Mouse (Mus musculus) kidney, postnatal 4 days (tissue): ENCODE measurements around the gene Id1.

Experiments used
- DNase-seq, 2 experiments: peaks; one replicate each; pipeline ENCODE4 v3.0.0; 2021; ENCODE audit warnings: mixed read lengths in 2 of 2

The Id1 gene

DNA sequence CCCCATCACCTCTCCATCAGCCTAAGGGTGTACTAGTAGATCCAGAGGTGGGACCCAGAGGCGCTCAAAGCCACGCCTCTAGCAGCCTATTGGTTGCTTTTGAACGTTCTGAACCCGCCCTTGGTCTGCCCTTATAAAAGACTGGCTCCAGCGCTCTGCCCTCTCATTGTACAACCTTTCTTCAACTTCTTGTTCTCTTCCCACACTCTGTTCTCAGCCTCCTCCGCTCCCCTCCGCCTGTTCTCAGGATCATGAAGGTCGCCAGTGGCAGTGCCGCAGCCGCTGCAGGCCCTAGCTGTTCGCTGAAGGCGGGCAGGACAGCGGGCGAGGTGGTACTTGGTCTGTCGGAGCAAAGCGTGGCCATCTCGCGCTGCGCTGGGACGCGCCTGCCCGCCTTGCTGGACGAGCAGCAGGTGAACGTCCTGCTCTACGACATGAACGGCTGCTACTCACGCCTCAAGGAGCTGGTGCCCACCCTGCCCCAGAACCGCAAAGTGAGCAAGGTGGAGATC lies at the start of gene Id1:
Gene Id1, plus strand, starts transcription at position 162 of the 512 bp plus-strand sequence.
- peak; percentile 88 to 94 for DNase-seq

DNA sequence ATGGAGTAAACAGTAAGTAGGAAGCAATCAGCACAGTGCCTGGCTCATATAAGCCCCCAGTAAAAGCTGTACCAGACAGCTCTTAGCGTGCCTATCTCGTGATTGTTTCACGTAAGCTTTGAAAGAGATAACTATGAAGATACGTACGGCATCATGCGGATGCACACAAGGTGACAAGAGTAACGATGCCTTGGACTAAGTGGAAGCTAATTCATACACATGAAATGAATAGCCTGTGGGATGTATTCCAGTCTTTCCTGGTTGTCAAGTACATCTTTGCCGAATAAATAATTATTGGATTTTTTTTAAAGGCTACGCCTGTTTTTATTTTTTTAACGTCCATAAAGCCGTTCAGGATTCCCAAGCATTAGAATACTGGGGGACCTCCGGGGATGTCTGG lies 49.7 kb upstream of the Id1 start:
- DNase-seq = no peak

DNA sequence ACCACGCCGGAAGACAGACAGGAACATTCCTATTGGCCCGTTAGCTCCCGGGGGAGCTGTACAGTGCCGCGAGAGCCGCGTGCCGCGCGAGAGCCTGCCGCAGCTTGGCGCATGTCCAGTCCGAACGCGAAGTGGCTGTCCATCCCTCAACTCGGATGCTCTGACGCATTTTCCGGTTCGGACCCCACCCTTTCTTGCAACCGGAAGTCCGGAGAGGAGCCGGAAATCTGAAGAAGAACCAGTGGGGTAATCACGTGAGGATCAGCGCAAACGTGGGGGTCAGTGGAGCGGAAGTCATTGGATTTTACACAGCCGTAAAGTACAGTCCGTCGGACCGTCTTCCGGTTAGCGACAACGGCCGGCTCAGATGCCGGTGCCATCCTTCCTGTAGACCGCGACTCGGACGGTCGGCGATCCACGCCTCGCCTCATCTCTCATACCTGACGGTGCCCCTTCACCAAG lies 49.2 kb upstream of the Id1 start, which contains the start of gene Mcts2:
Gene Mcts2, plus strand, starts transcription at position 230 of the 462 bp plus-strand sequence.
- DNase-seq = peak; percentile 94 to 96

DNA sequence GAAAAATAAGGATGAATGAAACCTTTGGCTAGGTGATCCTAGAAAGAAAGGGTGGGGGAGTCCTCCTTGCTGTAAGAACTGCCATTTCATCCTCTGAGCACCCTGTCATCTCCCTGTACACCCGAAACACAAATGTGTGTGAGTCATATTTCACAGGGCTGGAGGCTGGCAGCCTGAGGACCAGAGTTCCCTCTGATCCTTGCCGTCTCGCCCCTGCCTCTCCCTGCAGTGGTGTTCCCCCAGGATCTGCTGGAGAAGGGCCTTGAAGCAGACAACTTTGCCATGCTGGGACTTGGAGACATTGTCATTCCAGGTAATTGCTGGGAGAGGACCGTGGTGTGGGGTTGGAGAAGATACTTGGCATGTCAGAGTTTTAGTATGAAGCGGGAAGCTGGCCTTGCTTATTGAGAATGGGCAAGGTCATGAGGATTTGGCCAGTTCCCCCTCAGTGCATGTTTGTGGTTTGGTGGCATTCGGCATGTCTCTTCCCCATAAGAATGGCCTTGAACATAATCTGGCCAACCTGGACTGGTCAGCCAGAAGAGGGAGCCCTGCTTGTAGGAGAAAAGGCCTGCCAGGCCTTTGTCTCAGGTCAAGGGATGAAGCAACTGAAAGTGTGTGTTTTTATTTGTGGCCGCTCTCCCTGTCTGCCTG lies 44.4 kb upstream of the Id1 start:
- DNase-seq = peak in 1 of 2 experiments; percentile 59

DNA sequence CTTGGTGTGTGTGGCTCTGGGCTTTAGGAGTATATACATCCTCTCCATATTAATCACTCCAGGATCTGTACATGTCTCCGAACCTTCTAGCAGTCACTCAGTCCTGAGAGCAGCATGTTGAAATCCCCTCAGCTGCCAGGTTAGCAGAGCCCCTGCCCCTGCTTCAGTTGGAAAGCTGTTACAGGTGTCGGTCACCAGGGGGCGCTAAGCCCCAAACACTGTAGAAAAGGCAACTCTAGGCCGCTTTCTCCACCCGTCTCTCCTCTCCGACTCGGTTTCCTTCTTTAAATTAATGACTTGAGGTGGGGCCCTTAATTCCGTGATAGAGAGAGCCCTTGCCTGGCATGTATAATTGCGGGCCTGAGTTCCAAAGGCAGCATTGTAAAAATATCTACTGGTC lies 42.8 kb upstream of the Id1 start:
- DNase-seq = peak; percentile 79 to 85

DNA sequence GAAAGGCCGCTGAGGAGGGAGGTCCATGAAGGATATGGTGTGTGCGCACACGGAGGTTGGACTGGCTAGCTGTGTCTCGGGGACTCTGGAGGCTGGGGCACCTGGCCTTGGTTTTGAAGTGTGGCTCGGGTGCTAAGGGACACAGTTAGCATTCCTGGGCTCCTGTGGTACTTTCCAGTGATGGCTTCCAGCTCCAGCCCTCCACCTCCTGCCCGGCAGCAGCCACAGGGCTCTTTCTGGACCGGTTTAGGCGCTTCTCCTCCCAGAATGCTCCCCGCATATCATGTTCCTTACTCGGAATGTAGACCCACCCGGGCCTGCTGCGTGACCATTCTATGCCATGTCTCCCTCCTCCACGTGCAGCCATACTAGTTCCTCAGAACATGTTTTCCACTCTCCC lies 42.3 kb upstream of the Id1 start:
- DNase-seq = no peak

DNA sequence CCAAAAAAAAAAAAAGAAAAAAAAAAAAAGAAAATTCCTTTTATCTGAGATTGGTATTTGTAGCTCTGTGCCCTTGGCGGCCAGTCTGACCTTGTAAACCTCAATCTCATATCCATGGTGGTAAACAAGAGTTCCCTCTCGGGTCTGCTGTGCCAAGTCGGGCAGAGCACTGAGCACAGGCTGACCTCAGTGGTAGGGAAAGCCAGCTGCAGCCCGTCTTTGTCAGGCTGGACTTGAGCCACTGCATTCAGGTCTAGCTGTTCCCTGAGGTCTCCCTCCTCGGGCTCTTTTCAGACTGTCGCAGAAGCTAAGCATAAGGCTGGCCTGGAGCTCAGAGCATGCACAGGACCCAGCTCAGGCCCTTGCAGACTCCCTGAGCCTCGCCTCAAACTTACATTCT lies 41.3 kb upstream of the Id1 start:
- no peak for DNase-seq

DNA sequence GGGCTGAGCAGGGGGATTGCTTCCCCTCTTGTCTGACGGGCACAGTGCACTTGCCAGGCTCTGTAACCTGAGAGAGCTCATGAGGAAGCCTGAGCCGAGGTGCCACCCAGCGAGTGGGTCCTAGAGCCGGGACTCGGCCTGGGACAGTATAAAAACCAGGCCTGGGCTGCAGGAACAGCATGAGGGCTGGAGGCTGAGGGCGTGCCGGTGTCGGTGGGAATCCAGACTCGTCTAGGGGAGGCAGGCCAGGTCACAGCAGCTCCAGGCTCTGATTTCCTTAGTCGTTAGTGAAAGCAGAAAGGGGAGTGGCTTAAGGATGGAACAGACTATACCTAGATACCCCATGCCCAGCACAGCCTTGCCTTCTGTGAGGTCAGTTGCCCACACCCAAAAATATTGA lies 40.0 kb upstream of the Id1 start:
- DNase-seq = no peak

DNA sequence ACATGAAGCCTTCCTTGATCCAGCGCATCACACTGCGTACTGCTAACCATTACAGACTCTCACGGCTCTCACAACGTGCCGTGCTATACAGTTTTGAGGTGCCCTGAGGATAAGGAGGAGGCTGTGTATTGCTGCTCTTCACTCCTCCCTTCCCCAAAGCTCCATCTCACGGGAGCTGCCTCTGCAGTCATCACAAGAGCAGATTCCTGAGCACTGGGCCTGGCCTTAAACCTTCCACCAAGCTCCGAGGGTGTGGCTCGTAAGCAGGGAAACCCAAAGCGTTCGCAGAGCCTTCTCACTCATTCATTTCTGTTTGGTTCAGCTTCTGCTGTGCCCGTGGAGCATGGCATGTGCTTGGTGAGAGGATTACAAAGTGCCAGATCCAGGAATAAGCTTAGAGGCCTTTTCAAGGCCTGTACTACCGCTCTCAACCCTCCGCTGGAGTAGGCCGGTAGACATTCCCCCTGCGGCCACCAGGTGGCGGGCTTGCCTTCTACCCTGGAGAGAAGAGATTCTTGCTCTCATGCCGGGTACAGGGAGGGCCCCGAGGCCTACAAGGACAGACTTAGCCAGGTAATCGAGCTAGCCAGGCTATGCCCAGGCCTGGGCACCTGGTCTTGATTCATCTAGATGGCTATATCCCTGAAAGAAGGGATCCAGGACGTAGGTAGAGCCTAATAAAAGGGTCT lies 39.4 kb upstream of the Id1 start:
- peak; percentile 95 to 96 for DNase-seq

DNA sequence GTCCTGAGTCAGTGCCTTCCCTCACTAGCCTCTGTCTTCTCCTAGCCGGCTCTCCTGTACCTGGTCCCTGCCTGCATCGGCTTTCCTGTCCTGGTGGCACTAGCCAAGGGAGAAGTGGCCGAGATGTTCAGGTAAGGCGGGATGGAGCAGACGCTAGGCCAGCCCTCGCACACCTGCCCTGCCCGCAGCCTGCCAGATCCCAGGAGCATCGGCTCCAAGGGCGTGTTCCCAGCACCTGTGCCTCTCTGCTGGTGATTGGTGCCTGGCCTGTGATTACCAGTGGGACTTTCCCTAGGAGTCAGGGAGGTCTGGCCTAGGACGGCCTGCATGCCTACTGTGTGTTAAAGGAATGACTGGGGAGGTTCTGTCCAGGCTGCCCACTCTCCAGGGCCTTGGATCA lies 35.9 kb upstream of the Id1 start:
- no peak for DNase-seq

DNA sequence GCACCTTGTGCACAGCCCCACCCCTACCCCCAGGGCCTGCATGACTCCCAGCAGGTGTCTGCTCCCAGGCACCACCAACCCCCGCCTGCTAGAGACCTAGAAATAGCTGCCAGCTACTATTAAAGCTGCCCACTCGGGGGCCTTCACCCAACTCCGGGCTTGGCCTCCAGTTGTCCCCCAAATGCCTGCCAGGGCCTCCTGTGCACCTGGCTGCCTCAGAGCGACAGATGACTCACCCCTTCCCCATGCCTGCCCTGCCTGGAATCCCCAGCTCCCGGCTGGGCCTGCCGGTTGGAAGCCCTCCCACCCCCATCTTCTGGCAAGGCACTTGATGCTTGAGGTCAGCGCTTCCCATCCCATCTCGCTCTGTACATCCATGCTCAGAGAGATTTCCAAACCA lies 35.3 kb upstream of the Id1 start:
- no peak for DNase-seq

DNA sequence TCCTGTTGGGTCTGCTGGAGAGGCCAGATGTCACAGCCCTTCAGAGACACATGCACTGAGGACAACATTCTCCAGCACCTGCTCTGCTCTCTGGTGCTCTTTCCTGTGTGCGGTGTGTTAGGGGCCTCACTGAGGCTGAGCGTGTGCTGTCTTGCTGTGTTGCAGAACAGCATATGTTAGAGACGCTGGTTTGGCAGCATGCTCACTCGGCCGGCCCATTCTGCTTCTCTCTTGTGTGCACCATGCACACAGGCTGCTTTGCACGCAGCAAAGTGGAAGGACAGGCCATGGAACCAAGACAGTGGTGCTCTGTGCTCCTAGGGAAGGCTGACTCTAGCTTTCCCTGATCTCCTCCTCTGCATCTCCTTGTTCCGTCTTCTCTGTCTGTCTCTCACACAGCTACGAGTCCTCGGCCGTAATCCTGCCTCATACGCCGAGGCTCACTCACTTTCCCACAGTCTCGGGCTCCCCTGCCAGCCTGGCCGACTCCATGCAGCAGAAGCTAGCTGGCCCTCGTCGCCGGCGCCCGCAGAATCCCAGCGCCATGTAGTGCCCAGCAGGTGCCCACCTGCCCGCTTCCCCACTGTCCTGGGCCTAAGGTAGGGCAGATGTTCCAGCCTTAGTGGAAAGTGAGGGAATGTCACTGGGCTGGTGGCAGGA lies 32.3 kb upstream of the Id1 start:
- DNase-seq = no peak

DNA sequence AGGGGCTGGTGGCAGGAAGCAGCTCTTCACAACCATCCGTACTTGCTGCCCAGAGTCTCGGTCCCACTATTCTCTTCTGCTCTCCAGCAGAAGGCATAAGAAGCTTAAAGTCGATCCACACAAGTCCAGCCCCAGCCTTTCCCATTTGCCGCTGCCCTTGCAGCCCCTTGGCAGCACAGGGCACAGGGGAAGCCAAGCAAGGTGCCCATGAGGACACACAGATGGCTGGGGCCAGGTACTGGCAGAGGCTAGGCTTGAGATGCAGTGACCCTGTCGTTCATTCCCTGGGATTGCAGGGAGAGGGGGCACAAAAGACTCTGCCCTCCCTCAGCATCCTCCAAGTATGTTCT lies 31.8 kb upstream of the Id1 start:
- no peak for DNase-seq

DNA sequence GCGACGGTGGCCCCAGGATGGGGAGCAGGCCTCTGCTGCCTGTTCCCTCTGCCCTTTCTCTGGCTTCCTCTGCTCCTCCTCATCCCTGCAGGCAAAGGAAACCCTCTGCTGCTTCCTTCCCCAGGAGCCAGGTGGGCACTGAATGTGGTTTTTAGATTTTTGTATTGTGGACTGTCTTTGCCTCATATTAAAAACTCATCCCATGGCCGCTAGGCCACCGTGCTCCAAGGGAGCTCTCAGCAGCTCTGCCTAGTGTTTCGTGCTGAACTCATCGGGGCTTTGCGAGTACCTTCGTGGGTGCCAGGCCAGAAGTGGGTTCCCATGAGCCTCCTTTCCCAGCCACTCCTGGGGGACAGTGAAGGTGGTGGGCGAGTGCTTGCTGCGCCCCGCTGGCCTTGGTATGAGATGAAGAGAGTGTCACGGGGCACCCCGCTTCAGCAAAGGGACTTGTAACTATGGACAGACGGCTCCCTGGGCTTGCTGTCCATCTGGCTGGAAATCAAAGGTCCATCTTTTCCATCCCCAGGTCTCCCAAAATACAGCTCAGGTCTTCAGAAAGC lies 31.2 kb upstream of the Id1 start:
- no peak for DNase-seq

DNA sequence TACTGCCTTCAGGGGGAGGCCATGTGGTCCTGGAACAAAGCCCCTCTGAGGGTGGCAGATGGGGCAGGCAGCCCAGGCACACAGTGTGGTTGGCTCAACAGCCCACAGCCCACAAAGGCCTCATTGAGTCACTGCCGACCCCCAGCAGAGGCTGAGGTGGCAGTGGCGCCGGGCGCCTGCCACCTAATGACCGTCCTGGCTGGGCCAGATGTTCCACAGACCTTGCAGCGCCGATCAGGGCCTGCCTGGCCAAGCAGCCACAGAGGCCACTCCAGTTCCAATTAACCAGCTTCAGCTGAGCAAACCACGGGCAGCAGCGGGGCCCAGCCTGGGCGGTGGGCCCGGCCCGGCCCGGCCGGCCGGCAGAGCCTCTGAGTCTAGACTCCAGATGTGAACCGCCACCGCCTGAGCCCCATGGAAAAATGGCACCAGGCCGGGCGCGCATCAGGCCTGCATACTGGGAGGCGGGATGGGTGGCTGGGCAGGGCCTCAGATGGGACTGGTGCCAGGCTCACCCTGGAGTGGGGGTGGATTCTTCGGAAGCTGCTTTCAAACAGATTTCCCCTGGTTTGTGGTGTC lies 30.0 kb upstream of the Id1 start:
- DNase-seq = peak; percentile 64 to 72

DNA sequence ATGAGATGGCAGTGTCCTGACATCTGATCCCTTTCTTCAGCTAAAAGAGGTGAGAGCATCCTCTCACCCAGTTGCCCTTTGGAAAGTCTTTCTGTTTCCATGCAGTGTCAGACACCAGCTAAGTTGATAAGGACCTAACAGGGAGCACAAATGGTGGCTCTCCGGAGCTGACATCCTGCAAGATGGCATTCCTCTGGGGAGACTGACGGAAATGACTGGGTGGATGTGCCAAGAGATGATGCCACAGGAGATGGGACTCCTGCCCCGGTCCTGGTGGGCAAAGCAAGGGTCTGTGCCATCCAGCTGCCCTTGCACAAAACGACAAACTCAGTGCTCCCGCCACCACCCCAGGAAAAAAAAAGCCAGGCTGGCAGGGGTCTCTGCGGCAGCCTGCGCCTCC lies 28.9 kb upstream of the Id1 start:
- DNase-seq = no peak

DNA sequence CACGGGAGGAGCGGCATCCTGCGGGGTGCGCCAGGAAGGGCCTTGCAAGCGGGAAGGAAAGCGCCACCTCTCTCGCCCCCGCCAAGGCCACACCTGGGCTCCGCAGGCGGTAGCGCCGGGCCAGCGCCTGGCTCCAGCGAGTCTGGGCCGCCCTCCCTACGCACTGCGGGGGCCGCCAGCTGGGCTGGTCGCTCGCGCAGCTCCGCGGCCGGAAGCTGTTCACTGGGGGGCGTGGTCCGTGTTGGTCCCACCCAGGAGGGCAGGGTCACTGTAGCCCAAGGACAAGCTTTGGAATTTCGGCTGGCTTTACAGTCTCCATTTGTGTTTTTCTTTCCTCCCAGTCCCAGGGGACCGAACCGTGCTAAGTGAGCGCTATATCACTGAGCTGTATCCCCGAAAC lies 28.4 kb upstream of the Id1 start:
- DNase-seq = peak; percentile 96 to 97

DNA sequence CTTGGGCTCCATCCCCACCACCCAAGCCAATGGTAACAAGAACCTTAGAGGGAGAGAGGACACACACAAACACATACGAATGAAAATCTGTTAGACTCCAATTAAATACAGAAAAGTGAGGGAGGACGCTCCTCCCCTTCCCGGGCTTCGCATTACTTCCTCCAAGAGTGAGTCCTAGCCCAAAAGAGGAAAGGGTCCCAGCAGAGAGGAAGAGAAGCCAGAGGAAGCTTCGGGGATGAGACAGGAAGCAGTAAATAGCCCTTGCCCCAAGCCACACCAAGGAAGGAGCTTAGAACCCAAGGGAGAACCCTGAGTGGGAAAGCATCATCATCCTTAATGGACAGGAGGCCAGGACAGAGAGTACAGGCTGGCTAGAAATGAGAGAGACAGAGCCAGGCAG lies 27.0 kb upstream of the Id1 start:
- DNase-seq = no peak

DNA sequence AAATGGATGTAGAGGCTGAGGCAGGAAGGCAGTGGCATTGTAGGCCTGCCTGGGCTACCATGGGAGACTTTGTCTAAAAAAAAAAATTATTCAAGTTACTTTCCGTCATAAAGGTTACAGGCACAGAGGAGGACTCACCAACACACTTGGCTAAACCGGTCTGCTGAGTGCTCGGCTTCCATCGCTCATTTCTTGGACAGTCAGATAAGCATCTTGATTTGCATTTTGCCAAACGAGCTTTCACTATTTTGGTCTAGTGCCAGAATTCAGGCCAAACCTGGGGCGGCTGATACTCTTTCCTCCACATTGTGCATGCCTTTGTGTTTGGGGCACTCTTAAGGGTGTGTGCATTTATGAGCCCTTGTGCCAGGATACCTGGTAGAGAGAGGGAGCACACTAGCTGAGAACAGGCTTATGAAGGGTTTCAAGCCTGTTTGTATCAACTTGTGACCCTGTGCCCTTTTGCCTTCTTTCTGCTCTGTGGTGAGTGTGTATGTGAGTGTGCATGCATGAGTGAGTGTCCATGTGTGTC lies 19.7 kb upstream of the Id1 start:
- DNase-seq = no peak

DNA sequence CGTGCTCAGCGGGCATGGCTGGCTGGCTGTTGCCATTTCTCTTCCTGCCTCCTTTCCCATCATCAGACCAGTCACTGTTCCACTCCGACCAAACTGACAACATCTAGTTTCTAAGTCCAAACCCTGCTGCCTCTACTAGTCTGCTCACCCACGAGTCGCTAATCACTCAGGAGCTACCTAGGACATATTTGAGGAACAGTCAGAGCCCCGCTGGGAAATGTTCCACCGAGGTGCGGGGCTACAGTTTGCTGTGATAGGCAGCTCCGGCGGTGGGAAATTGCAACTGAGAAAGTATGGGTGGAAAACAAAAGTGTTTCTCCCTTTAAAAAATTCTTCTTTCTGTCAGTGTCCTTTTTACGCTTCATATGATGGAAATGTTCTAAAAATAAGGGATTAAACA lies 18.4 kb upstream of the Id1 start:
- DNase-seq = no peak

DNA sequence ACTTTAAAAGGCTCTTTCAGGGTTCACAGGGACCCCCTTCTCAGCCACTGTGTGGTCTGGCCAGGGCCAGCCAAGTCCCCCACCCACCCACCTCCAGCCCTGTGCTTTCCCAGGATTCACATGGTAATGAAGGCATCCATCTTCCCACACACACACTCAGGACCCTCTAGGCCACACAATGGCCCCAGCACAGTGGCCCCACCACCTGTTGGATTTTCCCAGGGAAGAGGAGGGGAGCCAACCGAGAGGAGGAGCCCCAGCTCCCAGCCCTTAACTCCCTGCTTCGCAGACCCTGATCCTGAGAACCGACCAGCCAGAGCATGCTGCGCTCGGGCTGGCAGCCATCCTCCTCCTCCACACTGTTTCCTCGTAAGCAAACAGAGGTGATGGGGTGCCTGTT lies 18.0 kb upstream of the Id1 start:
- DNase-seq = no peak

DNA sequence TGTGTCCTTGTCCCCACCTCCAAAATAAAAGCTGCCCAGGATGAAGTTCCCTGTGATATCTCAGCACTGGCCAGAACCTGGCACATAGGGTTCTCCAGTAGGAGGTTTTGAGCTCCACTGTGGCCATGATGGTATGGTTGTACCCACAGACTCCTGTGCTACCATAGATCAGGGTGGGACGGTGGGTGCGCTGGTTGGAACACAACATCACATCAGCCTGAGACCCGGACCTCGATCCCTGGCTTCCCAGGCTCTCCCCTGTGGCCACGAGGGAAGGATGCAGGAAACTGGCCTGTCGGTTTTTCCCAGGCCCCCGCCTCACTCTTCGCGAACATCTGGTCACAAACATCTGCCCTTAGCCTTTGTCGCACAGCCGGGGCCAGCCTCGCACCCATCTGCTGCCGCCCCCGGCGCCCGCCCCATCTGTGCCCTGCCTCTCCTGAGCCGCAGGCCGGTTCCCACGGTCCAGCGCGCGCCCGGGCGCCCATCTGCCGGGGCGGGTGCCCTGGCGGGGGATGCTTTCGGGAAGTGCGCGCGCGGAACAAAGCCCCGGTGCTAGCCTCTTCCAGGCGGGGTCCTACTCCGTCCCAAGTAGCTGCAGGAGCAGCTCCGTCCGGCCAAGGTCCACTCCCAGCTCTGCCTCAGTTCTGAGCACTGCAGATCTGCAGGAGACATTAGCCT lies 12.3 kb upstream of the Id1 start:
- peak; percentile 74 to 81 for DNase-seq
